Mouse (Mus musculus): ENCODE measurements around the gene 2610507B11Rik.

DNA sequence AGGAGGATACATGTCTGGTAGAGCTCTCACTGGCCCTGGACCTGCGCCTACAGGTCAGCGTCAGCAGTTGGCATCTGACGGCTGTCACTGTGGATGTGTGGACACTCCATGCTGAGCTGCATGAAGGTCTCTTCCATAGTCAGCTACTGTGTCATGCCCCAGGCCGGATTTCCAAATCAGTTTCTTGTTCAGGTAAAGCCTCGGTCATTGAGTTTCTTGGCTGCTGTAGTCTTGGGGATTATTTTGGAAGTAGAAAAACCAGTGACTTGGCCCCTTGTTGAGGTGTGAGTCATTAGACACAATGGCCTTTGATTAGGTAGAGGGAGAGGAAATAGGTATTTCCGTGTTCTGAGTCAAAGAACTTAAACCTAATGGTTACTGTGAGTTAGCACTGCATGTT, 4.0 kb downstream of the 2610507B11Rik start:
- TF ChIP-seq CTCF (IDR thresholded peaks at IDR 0.05; ENCODE audit: borderline replicate concordance, control insufficient read depth, extremely low read depth, insufficient read depth, low read length, poor library complexity) = no peak
- TF ChIP-seq POLR2A (IDR thresholded peaks at IDR 0.05; ENCODE audit: control insufficient read depth, extremely low read depth, insufficient read depth, low read length, poor library complexity) = no peak
